Mouse (Mus musculus) naive thymus-derived CD4-positive, alpha-beta T cell, adult 5 months (primary cell): ENCODE data around the gene Mrpl42. TPM values are rescaled to one million over a fixed set of nuclear protein-coding genes. Genes with fewer than 3 reads are reported as not detected.

Experiments
- polyA plus RNA-seq: library from polyadenylated mRNA; unstranded; fragments of 100-300 nt; shearing (Covaris generic); gene quantifications from one replicate; pipeline ENCODE4 v1.2.1, GENCODE M21; 2017

The Mrpl42 gene
- 67.8 TPM for polyA plus RNA-seq

GRCm38 (mm10) chr10:95501463-95502081 lies at the start of gene Mrpl42:
Gene Mrpl42, minus strand, starts transcription at chr10:95501940.

GRCm38 (mm10) chr10:95514656-95515292 lies 13.0 kb upstream of the Mrpl42 start, which contains the start of gene Ube2n:
Gene Ube2n, plus strand, starts transcription at chr10:95515145.

Other genes with a start within 250 kb of the Mrpl42 start
- gene Cradd, start 177.8 kb downstream of the Mrpl42 start, polyA plus RNA-seq: 10.8 TPM
- 1.1 TPM for gene Socs2, start 84.8 kb downstream of the Mrpl42 start, polyA plus RNA-seq
- 270 TPM for gene Ube2n, start 13.2 kb upstream of the Mrpl42 start, polyA plus RNA-seq
- gene Nudt4, start 62.2 kb upstream of the Mrpl42 start, polyA plus RNA-seq: 38.6 TPM
- gene Anapc15-ps, start 171.5 kb upstream of the Mrpl42 start, polyA plus RNA-seq: not detected